Mouse (Mus musculus) kidney, postnatal 10 days (tissue): ENCODE data around the gene Phyhd1.

Experiments
- DNase-seq: peaks from one replicate; pipeline ENCODE4 v3.0.0; 2021; ENCODE audit warnings: mixed read lengths

Phyhd1 gene

GRCm38 (mm10) chr2:30256616-30257350, 9.2 kb upstream of the Phyhd1 start:
- no peak for DNase-seq

GRCm38 (mm10) chr2:30257699-30258460, 8.1 kb upstream of the Phyhd1 start:
- DNase-seq = no peak

- peak; percentile 54 for DNase-seq
These were observed 7.4 kb upstream of the Phyhd1 start for GRCm38 (mm10) chr2:30258600-30258999.

- no peak for DNase-seq
These were observed 6.6 kb upstream of the Phyhd1 start for GRCm38 (mm10) chr2:30259131-30260064.

DNA sequence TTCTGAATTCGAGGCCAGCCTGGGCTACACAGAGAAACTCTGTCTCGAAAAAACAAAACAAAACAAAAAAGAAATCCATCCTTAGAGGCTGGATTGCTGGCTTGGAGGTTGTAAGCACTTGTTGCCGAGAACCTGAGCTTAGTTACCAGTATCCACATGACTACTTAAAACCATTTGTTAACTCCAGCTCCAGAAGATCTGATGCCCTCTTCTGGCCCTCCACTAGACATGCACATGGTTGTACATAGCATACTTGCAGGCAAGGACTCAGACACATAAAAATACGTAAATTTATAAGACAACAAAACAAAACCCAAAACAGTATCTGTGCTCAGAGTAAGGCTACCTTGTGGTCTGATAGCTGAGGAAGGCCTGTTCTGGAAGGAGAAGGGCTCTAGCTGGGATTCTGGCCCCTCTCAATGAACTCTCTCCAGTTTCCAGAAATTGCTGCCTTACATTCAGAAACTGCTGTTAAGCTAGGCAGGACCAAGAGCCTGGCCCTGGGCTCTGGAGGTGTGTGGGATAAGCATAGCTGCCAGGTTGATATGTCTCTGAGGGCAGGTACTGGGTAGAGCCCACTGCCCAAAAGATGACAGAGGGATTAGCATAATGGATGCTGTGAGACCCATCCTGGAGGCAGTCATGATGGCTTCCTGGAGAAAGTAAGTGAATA, 4.8 kb upstream of the Phyhd1 start:
- no peak for DNase-seq

- peak; percentile 19 for DNase-seq
These were observed 3.8 kb upstream of the Phyhd1 start for GRCm38 (mm10) chr2:30261921-30262839.

GRCm38 (mm10) chr2:30262840-30263441, 3.1 kb upstream of the Phyhd1 start:
- DNase-seq = peak; percentile 74

GRCm38 (mm10) chr2:30263811-30264210, 2.2 kb upstream of the Phyhd1 start:
- peak; percentile 8 for DNase-seq

DNA sequence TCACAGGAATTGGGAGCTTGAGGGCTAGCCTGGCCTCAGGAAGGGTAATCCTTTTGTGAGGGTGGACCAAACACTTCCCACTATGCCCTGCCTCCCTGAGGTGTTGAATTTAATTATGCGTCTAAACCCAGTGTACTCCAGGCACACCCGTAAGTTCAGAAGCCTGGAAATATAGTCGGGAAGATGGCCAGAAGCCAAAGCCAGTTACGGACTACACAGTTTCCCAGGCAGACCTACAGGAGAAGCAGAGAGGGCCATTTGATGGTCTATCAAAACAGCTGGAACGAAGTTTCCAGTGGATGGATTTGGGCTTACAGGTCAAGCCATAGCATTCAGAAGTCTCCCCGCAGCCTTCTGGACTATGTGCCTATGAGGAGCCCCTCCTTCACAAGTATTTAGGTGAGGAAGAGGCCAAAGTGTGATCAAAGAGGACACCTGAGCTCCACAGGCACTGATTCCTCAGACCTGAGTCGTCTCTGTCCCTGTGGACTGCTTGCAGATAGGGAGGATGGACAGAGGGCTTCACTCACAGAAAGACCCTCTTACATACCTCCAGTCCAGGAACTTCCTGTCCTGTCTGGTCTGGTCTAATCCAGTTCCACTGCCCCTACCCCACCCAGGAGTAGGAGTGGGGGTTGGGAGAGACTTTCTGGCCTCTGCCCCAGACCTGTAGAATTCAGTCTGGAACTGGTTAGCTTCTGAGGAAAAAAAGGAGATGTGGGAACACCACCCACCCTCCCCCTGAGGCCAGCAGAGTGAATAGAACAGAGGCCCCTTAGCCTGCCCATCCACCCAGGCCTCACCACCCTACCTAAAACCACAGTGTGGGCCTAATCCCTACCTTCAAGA, 1.1 kb upstream of the Phyhd1 start:
- DNase-seq = peak; percentile 60

DNA sequence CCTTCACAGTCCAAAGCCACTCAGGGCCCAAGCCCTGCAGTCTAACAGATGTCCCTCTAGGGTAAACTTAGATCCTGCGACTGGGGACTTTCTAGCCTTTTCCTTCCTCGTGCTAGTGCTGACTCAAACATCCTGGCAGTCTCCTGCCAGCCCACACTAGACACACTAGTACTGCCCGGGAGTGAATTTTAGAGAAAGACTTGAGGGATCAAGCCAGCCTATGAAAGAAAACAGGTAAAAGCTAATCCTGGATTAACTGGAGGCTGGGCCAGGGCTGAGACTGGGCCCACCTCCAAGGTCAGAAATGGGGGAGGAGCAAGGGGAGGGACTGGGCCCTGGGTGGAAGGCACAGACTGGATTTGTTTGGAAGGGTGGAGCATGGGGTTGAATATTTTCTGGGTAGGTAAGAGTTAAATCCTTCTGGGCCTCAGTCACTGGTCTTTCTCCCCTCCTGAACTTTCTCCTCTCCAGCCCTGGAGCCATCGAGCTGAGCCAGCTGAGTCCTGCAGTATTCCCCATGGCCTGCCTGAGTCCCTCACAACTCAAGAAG, 464 bp downstream of the Phyhd1 start:
- DNase-seq = peak; percentile 88

DNA sequence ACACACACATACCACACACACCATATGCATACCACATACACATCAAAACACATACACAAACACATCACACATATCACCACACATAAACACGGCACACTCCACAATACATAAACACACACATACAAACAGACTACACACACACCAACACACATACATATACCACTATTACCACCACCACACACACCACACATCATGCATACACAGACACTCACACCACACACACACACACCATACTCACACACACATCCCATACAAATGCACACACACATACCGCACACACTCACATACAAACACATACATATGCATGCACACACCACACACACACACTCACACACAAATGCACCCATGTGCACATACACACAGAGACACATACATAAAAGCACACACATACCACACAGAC, 1.5 kb downstream of the Phyhd1 start:
- no peak for DNase-seq

GRCm38 (mm10) chr2:30268371-30268770, 2.4 kb downstream of the Phyhd1 start:
- DNase-seq = no peak

GRCm38 (mm10) chr2:30269241-30269990, 3.4 kb downstream of the Phyhd1 start:
- DNase-seq = no peak

GRCm38 (mm10) chr2:30270134-30270533, 4.1 kb downstream of the Phyhd1 start:
- DNase-seq = peak; percentile 72

DNA sequence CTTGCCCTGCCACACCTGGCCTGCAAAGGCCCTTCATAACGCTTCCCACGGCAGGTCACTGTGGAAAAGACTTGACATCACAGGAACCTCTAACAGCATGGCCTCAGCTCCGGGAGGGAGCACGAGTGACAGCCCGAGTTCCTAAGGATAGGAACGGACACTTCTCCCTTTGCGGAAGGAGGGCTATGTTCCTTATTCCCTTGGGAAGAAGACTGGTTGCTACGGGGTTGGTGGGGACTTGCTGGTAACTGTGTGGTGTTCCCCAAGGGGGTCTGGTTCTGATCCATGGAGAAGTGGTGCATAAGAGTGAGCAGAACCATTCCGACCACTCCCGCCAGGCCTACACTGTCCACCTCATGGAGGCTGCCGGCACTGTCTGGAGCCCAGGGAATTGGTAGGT, 14.7 kb downstream of the Phyhd1 start, which contains the start of gene Gm28038:
Gm28038 (plus strand) TSS at position 301 of the 400 bp plus-strand sequence.
- DNase-seq = no peak

DNA sequence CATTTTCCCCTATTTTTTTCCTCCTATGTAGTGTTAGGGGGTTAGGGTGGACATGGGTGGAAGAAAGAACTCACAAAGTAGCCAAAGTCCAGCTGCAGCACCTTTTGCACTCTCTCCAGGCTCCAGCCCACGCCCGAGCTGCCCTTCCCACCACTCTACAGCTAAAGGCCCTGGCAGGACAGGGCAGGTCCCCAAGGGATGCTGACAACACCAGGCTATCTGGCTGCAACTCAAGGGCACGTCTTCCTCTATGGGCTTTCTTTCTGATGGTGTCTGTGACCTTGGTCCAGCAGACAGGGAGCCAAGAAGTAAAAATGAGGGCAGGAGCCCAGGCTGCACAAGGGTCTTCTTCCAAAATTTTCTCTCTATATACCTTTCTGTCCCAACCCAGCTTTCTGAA, 15.6 kb downstream of the Phyhd1 start:
- no peak for DNase-seq

DNA sequence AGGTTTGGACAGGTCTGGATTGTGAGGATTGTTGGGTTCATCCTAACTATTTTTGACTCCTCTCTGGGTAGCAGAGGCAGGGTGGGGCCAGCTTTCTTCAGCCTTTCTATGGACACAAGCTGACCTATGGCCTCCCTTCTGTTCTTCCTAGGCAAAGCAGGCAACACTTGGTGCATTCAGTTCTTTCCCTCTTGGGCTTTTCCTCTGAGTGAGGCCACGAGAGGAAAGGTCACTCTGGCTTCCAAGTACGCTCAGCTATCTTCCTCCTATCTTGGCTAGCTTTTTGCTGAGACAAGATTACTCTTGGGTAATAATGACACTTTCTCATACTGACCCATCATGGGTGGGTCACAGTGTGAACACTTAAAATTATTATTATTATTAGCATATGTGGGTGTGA, 17.2 kb downstream of the Phyhd1 start:
- DNase-seq = no peak

DNA sequence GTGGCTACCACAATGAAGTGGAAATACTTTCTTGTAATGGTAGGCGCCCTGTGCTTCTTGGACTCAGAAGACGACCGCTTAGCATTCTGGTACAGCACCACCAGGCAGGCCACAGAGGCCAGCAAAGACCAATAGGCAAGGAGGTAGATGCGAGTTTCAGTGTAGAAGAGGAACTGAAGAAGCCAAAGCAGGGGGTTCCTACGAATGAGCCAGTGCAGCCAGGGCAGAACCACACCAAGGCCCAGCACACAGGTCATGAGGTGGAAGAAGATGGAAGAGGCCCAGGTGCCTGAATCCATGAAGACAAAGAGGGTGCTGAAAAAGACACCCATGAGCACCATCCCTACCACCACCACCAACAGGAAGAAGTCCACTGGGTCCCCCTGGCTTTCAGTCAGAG, 19.0 kb downstream of the Phyhd1 start:
- DNase-seq = no peak
